Mouse (Mus musculus): ENCODE measurements around the gene Atf6b.

The Atf6b gene

DNA sequence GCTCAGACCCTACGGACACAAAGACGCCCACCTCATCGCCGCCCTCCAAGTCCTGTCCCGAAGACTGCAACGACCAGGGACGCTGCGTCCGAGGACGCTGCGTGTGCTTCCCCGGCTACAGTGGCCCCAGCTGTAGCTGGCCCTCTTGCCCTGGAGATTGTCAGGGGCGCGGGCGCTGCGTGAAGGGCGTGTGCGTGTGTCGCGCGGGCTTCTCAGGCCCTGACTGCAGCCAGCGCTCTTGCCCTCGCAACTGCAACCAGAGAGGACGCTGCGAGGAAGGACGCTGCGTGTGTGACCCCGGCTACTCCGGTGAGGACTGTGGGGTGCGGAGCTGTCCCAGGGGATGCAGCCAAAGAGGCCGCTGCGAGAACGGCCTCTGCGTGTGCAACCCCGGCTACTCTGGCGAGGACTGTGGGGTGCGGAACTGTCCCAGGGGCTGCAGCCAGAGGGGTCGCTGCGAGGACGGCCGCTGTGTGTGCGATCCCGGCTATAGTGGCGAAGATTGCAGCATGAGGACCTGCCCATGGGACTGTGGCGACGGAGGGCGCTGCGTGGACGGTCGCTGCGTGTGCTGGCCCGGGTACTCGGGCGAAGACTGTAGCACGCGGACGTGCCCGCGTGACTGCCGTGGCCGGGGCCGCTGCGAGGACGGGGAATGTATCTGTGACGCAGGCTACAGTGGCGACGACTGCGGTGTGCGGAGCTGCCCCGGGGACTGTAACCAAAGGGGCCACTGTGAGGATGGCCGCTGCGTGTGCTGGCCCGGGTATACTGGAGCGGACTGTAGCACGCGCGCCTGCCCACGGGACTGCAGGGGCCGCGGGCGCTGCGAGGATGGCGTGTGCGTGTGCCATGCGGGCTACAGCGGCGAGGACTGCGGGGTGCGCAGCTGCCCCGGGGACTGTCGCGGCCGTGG is 24.5 kb downstream of the Atf6b start:
- DNase-seq: no peak

GRCm38 (mm10) chr17:34672246-34672792 is 25.4 kb downstream of the Atf6b start:
- DNase-seq: no peak

- no peak for DNase-seq
Measured at GRCm38 (mm10) chr17:34673139-34673538, 26.2 kb downstream of the Atf6b start.

GRCm38 (mm10) chr17:34674524-34675204 is 27.7 kb downstream of the Atf6b start:
- no peak for DNase-seq

- DNase-seq: no peak
Measured at GRCm38 (mm10) chr17:34675205-34676092, 28.5 kb downstream of the Atf6b start.

- DNase-seq: no peak
Measured at GRCm38 (mm10) chr17:34676093-34676460, 29.1 kb downstream of the Atf6b start.

DNA sequence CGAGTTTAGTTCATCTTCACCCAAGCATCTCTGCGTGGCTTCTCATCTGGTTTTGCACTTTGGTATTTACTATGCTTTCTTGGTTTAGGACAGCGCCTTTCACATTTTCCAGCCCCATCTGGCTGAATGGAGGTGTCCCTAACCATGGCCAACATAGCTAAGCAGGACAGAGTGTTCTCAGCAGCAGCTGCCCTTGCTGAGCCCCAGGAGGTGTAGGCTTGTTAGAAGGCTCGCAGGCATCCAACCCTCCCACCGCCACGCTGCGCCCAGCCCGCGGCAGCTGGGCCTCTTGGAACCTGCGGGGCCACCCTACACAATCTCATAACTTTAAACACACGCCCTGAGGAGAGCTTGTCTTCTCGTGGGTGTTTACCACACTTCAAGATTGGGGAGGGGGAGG is 29.7 kb downstream of the Atf6b start:
- DNase-seq: no peak

- no peak for DNase-seq
Measured at GRCm38 (mm10) chr17:34680191-34680590, 33.2 kb downstream of the Atf6b start.

- DNase-seq: no peak
Measured at GRCm38 (mm10) chr17:34680621-34681020, 33.7 kb downstream of the Atf6b start.

DNA sequence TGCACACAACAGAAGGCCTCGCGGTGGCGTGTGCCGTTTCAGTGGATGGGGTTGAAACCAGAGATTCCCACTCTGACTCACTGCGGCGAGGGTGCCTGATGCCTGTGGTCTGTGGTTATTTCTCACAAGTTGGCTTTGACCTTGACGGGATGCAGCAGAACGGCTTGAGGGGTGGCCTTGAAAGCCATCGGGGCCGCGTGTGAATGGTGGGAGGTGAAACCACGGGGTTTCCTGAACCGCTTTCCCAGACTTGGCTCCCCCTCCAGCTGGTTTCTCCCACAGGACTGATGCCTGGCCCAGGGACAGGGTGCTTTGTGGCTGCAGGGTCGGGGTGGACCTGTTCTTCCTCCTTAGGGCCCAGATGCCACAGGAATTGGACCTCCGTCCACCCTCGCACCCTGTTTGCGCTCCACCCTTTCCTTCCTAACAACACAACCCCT is 34.2 kb downstream of the Atf6b start:
- DNase-seq: no peak

DNA sequence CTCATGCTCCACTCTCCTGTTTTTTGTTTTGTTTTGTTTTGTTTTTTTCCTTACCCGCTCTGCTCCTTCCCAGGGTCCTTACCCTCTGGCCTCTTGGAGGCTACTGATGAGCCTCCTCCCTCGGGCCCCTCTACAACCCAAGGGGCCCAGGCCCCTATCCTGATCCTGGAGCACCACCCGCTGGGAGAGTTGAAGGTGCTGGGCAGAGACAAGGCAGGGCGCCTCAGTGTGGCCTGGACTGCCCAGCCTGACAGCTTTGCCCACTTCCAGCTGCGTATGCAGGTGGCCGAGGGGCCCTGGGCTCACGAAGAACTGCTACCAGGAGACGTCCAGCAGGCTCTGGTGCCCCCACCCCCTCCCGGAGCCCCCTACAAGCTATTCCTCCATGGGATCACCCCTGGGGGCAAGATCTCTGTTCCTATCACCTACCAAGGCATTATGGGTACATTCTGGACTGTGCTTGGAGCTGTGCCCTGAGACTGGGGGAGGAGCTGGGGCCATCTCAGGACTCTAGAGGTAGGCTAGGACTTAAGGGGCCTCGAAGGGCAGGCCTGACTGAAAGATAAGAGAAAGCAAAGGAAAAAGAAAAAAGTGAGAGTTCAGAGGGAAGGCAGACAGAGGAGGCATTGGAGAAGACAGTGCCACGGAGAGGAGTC is 35.1 kb downstream of the Atf6b start:
- no peak for DNase-seq

GRCm38 (mm10) chr17:34683179-34683578 is 36.2 kb downstream of the Atf6b start:
- DNase-seq: no peak

- DNase-seq: no peak
Measured at GRCm38 (mm10) chr17:34683686-34684220, 36.8 kb downstream of the Atf6b start.

GRCm38 (mm10) chr17:34684253-34684893 is 37.4 kb downstream of the Atf6b start:
- DNase-seq: no peak

GRCm38 (mm10) chr17:34685120-34686110 is 38.5 kb downstream of the Atf6b start:
- DNase-seq: no peak

DNA sequence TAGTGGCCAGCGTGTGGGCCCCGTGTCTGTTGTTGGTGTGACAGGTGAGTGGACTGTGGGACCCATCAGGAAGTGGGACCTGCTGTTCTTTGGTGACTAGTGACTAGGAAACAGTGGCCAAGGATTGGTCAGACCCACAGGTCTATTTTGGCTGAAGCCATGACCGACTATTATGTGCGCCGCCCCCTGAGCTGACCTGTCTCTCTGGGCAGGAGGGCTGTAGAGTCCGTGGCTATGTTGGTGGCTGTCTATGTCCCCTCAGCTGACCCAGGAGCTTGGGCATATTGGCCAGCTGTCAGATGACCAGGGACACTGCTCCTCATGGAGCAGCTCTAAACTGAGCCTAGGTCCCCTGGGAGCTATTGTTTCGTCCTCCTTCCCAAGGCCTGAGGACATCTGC is 41.9 kb downstream of the Atf6b start:
- DNase-seq: no peak

- DNase-seq: no peak
Measured at GRCm38 (mm10) chr17:34690458-34690857, 43.5 kb downstream of the Atf6b start.

DNA sequence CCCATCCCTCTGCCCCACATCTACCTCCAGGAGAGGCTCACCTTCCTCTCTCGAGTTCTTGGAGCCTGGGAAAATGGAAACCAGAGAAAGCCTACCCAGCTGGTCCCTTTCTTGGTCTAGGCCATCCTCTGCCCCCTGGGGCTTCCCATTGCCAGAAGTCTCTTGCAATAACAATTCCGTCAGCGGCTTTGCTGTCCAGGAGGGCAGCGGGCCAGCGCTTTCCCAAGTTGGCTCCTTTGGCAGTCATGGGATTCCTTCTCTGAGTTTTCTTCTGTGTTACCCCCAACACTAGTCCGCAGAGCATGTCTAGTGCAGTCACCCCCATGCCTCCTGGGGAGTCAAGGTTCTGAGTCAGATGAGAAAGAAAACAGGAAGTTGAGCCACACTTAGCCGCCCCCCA is 46.0 kb downstream of the Atf6b start:
- no peak for DNase-seq

GRCm38 (mm10) chr17:34699575-34700408 is 52.8 kb downstream of the Atf6b start:
- peak; percentile 71 for DNase-seq

Data from right cerebral cortex, postnatal 25 days (tissue).